Mouse (Mus musculus) large intestine, adult 2 months (tissue): ENCODE measurements at regions not wholly inside any gene's neighbourhood (a gene's known extent, or its start where the extent isn't known, plus 50 kb on each side); places are given as distances from the start of the nearest gene placed in this dataset.

Source experiments
- DNase-seq: peaks from one replicate; pipeline ENCODE4 v3.0.0-alpha.2; 2012; ENCODE audit warnings: low read depth, low spot score
- WGBS: fragments of 180-500 bp; shearing (Covaris S2); methylation state at CpG from one replicate; pipeline ENCODE4 v1.1.7; 2018; 5-methylcytosine and 5-hydroxymethylcytosine counted together

DNA sequence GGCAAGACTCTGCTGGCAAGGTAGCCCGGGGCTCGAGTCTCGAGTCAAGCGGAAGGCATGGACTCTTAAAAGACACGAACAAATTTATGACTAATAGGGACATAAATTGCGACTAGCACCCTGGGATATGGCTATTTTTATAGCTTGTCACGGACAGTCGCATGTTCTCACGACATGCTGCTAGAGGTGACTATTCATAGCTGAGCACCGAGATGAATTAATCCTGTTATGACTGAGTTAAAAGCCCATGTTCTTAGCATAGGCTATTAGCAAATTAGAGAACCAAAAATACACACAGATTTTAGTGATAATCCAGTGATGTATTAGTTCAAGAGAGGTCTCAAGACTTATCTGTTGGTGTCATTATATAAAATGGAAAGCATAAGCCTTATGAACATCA is 539.2 kb downstream of the Gm19410 start:
- DNase-seq = no peak
- 83% methylated on average over 10 of the region's 10 CpGs for WGBS

DNA sequence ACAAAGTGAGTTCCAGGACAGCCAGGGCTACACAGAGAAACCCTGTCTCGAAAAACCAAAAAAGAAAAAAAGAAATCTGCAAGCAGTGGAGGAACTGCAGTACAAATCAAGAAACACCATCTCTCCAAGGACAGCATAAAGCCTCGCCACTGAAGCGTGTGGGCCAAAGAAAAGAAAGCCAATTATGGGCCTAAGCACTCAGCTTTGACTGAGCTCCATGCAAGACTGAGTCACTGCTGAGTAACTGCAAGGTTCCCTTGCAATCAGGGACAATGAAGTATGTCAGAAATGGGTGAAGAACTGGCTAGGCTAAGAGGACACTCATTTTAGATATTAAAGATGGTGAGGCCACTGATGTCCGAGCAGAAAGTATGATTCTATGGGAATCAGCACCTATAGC is 540.7 kb downstream of the Gm19410 start:
- 79% methylated on average over 4 of the region's 4 CpGs for WGBS
- no peak for DNase-seq

DNA sequence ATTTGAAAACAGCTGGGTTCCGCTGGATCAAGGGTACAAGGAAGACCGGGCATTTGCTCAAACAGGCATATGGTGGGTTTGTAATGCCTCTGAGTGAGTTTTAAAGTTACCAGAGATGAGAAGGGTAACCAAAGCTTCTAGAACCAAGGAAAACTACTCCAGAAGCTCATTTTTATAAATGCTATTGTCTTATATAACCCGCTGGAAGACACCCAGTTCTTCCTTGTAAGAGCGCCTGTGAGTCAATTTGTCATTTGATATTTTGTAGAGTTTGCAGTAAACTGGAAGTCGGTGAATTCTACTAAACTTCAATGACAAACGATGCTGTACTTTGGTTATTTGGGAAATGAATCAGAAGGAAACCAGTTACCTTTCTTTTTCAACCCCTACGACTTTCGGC is 541.9 kb downstream of the Gm19410 start:
- no peak for DNase-seq

DNA sequence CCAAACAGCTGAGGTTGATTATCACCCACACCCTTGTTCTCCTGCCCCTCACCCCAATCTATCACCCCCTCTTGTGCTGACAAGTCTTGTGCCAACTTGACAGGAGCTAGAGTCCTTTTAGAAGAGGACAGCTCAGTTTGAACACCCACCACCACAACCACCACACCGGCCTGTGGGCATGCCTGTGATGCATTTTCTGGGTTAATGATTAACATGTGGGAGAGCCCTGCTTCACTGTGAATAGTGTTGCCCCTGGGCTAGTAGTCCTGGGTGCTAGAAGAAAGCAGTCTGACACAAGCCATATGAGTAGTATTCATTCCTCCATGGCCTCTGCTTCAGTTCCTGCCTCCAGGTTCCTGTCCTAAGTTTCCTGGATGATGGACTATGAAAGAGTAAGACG is 542.5 kb downstream of the Gm19410 start:
- WGBS = 56% methylated on average over 2 of the region's 2 CpGs
- no peak for DNase-seq

More for the DNA sequence above, 541.9 kb downstream of the Gm19410 start:
- 81% methylated on average over 8 of the region's 8 CpGs for WGBS

DNA sequence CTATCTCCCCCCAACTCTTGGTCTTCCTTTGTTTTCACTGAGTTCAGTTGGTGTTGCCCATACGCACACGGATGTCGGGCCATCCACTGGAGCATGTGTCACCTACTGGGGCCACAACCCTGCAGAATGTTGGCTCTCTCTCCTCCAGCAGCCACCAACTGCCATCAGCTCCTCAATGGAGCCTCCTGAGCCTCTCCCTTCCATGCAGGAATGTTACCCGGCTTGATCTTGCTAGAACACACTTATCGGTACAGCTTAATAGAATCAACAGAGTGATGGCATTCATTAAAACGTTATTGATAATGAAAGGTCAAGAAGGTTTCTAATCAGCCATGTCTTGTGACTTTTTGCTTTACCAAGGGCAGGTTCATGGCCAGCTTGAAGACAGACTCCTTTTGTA is 543.7 kb downstream of the Gm19410 start:
- no peak for DNase-seq

DNA sequence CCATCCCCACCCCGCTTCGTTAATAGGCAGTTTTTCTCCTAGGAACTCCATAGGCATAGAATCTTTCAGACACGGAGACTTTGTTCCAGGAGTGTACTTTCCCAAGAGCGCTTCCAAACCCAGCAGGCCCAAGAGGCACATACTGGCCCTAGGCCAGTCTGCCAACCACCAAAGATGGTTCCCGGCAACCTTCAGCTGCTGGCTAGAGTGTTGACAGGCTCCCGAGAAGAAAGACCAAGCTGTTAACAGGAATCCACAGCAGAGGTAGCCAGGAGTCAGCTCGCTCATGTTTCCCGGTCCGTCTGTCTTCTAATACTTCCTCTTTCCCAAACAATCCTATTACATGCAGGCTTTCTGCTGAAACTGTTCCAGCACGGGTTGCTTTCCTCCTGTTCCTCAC is 544.4 kb downstream of the Gm19410 start:
- no peak for DNase-seq
- WGBS = 73% methylated on average over 10 of the region's 10 CpGs

More for the DNA sequence above, 543.7 kb downstream of the Gm19410 start:
- WGBS = 91% methylated on average over 6 of the region's 6 CpGs

DNA sequence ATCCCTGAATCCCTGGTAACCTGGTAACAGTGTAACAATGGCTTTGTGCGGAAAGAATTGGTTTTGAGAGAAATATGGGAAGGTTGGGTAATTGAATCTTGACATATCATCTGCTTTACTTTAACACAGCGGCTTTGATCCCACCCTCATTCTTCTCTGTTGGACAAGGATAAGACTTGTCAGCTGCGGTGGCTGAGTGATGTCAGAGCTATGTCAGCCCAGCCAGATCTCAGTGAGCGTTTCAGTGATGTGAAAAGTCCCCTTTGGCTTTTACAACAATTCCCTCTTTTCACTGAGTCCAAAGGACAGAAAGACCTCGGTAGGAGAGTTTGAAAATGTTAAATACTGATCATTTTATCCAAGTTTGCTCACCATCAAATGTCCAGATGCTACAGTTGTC is 546.1 kb downstream of the Gm19410 start:
- DNase-seq = no peak
- WGBS = 74% methylated on average over 5 of the region's 5 CpGs

DNA sequence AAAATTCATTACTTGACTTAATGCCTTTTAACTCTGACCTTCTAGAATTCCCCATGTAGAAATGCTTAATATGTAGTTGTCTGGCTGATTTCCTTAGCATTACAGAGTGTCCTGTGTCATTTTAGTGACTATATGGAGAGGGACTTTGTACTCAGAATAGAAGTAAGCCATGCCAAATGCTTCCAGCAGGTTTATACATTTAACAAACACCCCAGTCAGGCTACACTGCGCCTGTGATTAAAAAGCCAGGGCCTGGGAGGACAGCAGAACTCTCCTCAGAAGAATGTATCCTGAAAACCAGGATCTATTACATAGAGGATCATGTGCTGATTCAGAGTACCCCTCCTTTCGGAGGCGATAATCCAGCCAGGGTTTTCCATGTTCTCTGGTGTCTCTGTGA is 547.4 kb downstream of the Gm19410 start:
- DNase-seq = no peak
- WGBS = 79% methylated on average over 3 of the region's 3 CpGs

DNA sequence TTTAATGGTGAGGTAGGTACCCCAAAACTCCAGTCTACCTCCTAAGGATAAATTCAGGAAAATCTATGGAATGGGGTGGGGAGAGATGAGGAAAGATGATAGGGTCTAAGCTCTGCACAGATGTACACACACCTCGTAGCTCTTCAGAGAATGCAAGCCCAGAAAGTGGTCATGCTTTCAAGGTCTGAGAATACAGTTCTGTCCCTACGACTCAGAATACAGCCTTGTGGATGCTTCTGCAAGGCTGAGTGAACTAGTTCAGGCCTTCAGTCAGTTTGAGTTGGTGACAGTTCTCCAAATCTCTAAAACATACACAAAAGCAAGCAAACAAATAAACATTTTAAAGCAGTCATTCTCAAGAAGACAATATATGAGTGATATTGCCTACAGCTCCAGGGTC is 552.8 kb downstream of the Gm19410 start:
- 76% methylated on average over 2 of the region's 2 CpGs for WGBS
- DNase-seq = no peak

DNA sequence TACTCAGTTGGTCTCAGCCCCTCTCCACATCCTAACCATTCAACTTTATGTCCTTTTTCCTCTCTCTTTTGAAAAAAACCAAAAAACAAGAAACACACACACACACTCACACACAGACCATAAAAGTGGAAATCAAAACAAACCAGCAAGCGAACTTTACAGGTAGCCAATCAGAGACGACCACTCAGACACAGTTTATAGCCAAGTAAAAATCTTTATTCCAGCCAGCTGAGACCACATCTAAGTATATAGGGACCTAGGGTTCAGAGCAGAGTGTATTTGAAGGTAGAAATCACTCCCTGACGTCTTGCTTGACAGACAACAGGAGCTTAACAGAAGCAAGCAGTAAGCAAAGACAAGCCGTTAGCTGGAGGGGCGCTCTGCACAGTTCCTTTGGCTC is 553.3 kb downstream of the Gm19410 start:
- DNase-seq = no peak
- WGBS = 39% methylated on average over 5 of the region's 5 CpGs

DNA sequence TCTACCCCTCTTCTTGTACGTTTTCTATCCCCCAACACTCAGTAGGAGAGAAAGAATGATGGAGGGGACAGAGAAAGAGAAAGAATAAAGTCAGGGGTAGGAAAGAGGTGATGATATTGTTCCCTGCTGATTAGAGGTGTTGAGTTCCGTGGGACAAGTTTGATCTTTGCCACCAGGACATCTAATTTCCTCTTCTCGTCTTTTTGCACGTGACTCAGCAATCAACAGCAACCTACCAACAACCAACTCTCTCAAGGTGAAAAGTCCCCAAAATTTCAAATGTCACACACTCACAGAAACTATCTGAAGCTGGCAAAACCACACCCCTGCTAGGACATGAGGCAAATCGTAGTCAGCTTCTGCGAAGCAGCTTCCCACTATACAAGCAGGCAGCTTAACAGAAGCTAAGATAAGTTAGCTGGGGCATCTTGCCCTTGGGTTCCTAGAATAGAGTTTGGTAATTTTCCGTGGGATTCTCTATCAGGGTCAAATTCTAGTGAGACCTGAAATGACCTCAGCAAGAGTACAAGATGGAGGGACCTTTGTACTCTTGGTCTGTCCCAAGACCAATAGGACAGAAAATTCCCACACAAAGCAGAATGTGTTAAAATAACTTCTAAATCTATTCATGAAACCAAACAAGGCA is 553.8 kb downstream of the Gm19410 start:
- 51% methylated on average over 7 of the region's 7 CpGs for WGBS
- DNase-seq = no peak

DNA sequence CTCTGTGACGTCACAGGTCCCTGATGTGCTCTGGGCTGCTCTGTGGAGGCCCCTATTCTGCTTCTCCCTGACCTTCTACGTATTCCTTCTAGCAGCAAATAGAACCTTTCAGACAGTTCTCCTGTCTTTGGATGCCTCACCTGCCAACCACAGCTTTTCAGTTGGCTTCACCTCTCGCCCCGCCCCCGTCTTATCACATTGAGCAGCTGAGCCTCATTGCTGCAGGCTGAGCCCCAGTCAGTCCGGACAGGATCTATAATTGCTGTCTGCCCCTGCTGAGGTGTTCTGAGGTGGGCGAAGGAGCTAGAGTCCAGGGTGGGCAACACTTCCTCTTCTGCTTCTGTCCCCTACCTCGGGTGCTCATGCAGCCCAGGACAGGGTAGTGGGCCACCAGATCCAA is 556.5 kb downstream of the Gm19410 start:
- DNase-seq = no peak
- WGBS = 51% methylated on average over 8 of the region's 8 CpGs

DNA sequence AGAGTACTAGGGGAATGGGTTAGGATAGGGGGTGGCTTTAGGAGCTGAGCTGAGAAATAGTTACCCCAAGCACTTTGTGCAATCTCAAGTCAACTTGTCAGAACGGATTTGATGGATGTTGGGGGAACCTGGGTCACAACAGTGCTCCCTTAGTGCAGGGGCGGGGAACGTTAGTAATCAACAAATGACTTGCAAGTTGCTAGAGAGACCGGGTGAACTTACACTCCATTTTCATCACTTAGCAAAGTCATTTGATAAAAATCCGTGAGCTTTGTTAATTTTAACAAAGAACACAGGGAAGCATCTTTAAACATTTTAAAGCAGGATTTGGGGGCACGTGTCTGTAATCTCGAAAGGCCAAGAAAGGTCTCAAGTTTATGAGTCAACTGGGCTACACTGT is 557.0 kb downstream of the Gm19410 start:
- WGBS = 60% methylated on average over 7 of the region's 7 CpGs
- DNase-seq = no peak

DNA sequence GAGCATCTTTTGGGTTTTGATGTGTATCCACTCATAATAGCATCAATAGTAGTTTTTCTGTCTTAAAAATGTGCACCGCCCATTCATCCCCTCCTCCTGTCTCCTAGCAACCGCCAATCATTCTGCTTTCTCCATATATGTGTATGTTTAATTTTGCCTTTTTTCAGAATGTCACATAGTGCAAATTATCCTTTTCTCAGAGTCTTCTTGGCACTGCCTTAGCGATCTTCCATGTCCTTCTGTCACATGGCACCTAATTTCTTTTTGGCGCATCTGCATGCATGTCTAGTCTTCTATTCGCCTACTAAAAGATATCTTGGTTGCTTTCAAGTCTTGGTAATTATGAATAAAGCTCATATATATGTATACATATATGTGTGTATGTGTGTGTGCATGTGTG is 573.0 kb downstream of the Gm19410 start:
- WGBS = 95% methylated on average over 5 of the region's 5 CpGs
- DNase-seq = no peak

DNA sequence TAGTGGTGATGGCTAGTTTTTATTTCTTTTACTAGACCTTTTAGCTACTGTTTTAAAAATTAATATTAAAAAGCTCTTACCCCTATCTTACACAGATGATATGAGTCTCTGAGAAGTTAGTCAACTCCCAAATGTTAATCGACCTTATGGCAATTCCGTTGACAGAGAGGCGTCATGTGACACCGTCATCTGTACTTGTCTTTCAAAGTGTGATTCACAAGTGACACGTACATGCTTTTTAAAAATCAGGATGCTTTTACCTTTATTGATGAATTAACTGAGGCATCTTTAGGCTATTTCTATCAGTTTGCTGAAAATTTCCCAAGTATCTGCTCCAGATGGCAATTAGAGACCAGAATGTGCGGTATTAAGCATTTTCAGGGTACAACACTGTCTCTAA is 573.9 kb downstream of the Gm19410 start:
- WGBS = 92% methylated on average over 6 of the region's 6 CpGs
- no peak for DNase-seq

DNA sequence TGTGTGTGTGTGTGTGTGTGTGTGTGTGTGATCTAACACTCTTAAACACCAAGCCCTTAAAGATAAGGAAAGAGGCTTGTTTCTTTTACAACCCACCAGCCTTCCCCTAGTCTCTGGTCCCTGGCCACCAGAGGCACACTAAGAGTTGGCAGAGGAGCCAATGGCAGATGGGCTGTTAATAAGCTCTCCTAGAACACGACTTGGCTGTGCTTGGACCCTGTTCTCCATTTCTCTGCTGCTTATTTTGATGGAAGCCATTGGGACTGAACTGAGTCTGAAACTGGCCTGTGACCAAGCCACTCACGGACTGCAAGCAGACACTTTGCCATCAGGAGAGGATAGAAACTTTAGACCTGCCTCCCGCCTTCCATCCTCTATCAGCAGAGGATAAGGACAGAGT is 574.9 kb downstream of the Gm19410 start:
- no peak for DNase-seq
- 57% methylated on average over 3 of the region's 3 CpGs for WGBS

DNA sequence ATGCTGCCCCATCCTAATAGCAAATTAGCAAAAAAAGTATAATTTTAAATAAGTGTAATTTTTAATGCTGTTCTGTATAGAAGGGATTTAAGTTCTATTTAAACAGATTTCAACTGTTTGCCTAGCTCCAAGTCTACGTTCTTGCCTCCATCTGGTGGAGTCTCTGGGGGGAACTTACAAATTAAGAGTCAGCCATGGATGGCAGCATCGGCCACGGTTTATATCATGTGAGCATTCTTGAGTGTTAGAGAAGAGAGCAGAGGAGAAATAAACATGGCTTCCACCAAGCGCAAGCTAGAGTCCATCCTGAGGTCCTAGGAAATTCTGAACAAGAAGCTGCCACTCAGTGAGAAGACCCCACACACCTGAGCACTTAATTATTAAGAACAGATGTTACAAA is 576.4 kb downstream of the Gm19410 start:
- no peak for DNase-seq
- 71% methylated on average over 4 of the region's 4 CpGs for WGBS

DNA sequence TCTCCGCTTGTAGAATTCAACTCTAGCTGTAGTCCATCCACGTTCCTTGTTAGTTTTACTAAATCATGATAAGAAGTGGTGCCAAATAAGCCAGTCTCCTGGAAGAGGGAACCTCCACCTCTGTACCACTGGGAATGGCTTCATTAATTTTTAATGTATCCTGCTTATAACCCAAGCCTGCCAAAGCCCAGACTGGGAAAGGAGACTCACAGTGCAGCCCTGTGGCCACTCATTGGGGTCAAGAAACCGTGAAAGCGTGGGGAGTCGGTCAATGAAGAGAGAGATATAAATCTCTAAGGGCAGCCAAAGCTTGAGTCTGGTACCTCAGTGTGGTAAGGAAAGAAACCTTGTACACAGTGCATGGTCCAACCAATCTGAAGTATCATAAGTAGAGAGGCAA is 577.1 kb downstream of the Gm19410 start:
- no peak for DNase-seq
- 82% methylated on average over 5 of the region's 5 CpGs for WGBS

DNA sequence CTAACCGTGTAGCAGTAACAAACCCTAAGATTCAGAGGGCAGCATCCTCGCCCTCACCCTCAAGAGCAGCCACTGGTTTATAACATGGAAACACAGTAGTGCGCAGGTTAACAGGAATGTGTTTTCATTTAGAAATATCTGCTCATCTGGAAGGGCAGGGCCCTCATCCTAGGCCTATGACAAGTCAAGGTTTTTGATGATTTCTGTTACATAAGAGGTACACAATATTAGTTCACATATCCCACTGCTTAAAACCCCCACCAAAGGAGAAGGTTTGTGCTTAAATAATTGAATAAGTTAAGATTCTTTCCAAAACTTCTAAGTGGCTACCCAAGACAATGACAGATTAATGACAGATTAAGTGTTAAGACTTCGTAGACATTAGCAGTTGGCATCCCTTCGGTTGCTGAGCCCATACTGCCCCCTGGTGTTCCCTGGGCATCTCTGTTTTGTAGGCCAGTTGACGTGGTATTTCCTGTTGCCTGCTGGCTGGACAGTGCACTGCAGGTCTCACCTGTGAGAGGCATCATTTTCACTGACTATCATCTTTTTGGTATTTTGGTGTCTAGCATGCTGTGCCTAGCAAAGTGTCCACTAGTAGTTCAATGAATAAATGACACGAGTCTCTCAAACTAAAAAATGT is 581.2 kb downstream of the Gm19410 start:
- peak; percentile 69 for DNase-seq
- WGBS = 45% methylated on average over 7 of the region's 7 CpGs

DNA sequence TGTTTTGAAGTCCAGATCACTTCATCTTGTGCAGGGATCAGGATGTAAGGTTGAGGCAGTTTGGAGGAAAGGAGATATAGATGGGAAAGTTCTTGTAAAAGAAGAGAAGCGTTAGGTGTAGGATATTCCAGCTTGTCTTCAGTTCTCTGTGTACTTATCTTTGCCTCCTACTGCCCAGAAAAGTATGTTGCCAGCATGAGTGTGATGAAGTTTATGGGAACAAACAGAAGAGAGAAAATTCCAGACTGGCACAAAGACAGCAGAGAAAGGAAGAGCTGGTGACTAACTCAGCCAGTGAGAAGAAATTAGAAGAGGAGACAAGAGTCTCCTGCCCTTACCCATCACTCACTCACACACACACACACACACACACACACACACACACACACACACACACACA is 582.5 kb downstream of the Gm19410 start:
- no peak for DNase-seq
- 84% methylated on average over 1 of the region's 1 CpGs for WGBS

DNA sequence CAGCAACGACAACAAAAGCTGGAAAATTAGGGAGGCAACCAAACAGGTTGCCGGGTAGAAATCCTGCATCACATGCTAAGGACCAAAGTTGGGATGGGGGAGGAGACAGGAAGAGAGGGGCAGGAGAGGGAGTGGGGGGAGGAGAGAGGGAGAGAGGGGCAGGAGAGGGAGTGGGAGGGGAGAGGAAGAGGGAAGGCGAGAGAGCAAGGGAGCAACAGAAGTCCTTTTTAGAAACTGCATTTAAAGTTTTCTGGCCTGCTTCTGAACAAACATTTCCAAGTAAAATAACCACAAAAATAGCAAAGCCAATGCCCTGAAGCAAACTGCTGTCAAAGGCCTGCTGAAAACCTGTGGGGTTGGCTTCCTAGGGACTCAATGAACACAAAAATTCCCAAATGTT is 589.3 kb downstream of the Gm19410 start:
- no peak for DNase-seq
- 28% methylated on average over 3 of the region's 3 CpGs for WGBS

DNA sequence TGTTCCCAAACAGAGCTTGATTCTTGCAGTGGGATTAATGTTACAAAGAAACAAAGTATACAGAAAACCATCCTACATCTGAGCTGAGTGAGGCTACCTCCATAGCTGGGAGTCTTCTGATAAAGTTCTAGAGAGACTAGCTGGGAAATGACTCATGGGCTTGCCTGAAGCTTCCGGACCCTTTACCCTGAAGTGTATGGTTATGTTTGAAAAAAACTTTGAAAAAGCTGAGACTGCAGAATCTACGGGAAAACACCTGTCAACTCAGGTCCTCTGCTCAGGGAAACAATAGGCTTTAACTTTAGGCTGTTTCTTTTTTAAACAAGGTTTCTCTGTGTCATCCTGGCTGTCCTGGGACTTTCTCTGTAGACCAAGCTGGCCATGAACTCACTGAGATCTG is 593.4 kb downstream of the Gm19410 start:
- WGBS = 70% methylated on average over 2 of the region's 2 CpGs
- no peak for DNase-seq
